Mouse (Mus musculus) heart, embryonic 13.5 days (tissue): Measurements from ENCODE around the gene Gpc2. TPM values are rescaled to one million over a fixed set of nuclear protein-coding genes. Genes with fewer than 3 reads are reported as not detected.

ENCODE experiments used
- ATAC-seq: fragments of 200-750 bp; cut with Nextera tagmentation; 2 replicates; pipeline ENCODE4 v1.8.0; 2017; ENCODE audit warnings: moderate TSS enrichment; ENCODE audit not compliant: insufficient number of reproducible peaks, low FRiP score, low TSS enrichment; ENCODE audit errors: extremely low read depth
- H3K27ac ChIP-seq: fragments of 300-500 bp; sonication (generic); replicated peaks from 2 replicates; pipeline ENCODE4 v1.5.1; 2015; ENCODE audit warnings: moderate library complexity, mild to moderate bottlenecking, inconsistent platforms
- H3K27me3 ChIP-seq: fragments of 300-500 bp; sonication (generic); replicated peaks from 2 replicates; pipeline ENCODE4 v1.6.1; 2015; ENCODE audit warnings: mild to moderate bottlenecking, inconsistent platforms
- H3K36me3 ChIP-seq: fragments of 300-500 bp; sonication (generic); 2 replicates; pipeline ENCODE4 v1.6.1; 2015; ENCODE audit warnings: mild to moderate bottlenecking, inconsistent platforms
- H3K4me1 ChIP-seq: fragments of 300-500 bp; sonication (generic); 2 replicates; pipeline ENCODE4 v1.6.1; 2015; ENCODE audit warnings: inconsistent platforms
- H3K4me2 ChIP-seq: fragments of 300-500 bp; sonication (generic); 2 replicates; pipeline ENCODE4 v1.6.1; 2015; ENCODE audit warnings: inconsistent platforms, mild to moderate bottlenecking, moderate library complexity
- H3K4me3 ChIP-seq: fragments of 300-500 bp; sonication (generic); 2 replicates; pipeline ENCODE4 v1.5.1; 2015; ENCODE audit warnings: moderate library complexity, mild to moderate bottlenecking, inconsistent platforms
- H3K9ac ChIP-seq: fragments of 300-500 bp; sonication (generic); 2 replicates; pipeline ENCODE4 v1.6.1; 2015; ENCODE audit warnings: inconsistent platforms, mild to moderate bottlenecking, moderate library complexity
- H3K9me3 ChIP-seq: fragments of 300-500 bp; sonication (generic); 2 replicates; pipeline ENCODE4 v1.6.1; 2016; ENCODE audit warnings: inconsistent platforms
- WGBS: fragments of 180-500 bp; shearing (Covaris S2); methylation state at CpG from one replicate; pipeline ENCODE4 v1.1.7; 2015; ENCODE audit warnings: mixed read lengths; 5-methylcytosine and 5-hydroxymethylcytosine counted together
- polyA plus RNA-seq: library from polyadenylated mRNA; unstranded; fragments of >200 nt; fragmentation: Nextera tagmentation; extraction: Ambion mirVana; gene quantifications from 2 replicates; pipeline ENCODE4 v1.2.1, GENCODE M21; 2015

Gene Gpc2
- polyA plus RNA-seq, 1 experiment from 2014 or later: 9.3 TPM

DNA sequence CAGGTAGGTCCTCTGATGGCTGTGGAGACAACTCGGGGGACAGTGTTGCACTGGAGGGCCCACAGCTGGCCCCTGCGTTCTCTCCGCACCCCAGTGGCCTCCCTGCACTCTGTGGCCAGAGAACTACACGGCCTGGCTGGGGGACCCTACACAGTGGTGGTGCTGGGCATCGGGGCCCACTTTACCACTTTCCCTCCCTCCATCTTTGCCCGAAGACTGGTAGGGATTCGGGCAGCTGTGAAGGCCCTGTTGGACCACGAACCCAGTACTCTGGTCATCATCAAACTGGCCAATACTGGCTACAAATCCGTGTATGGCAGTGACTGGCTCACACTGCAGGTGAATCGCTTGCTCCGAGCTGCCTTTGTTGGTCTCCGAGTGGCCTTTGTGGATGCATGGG, 28.7 kb downstream of the Gpc2 start:
- H3K9ac ChIP-seq: no peak overlapping the region
- H3K27ac ChIP-seq: no peak overlapping the region
- H3K4me3 ChIP-seq: no peak overlapping the region
- no peaks in the 10 kb centered on the region for H3K36me3 ChIP-seq
- no peak for ATAC-seq
- 78% methylated on average over 12 of the region's 12 CpGs for WGBS
- no peak overlapping the region for H3K4me2 ChIP-seq
- H3K4me1 ChIP-seq: peaks cover 8% of the 10 kb centered on the region
- no peaks in the 10 kb centered on the region for H3K9me3 ChIP-seq
- no peaks in the 10 kb centered on the region for H3K27me3 ChIP-seq

DNA sequence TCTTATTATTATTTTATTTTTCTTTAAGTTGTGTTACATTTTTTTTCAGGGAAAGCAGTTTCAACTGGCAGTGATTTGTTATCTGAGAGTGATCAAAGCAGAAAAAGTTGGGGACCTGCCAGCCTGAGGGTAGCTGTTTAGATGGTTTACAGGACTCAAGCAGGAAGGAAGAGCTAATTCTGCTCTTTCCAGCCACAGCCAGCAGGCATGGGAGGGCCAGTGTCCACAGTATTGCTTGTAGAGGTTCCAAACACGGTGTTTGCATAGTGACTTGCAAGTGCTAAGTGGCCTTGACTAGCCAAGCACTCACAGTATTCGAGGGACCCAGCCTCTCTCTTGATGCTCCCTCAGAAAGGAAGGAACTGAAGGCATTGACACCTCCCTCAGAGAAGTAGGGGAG, 38.3 kb downstream of the Gpc2 start:
- Histone ChIP-seq H3K4me1 (no peaks in the 10 kb centered on the region), H3K9ac (no peak overlapping the region), H3K9me3 (no peaks in the 10 kb centered on the region; the same call in 1 of the 2 replicates), H3K4me3 (no peak overlapping the region), H3K27ac (no peak overlapping the region), H3K4me2 (no peak overlapping the region), H3K36me3 (no peaks in the 10 kb centered on the region), H3K27me3 (no peaks in the 10 kb centered on the region)
- WGBS: 30% methylated on average over 2 of the region's 2 CpGs
- ATAC-seq: no peak

DNA sequence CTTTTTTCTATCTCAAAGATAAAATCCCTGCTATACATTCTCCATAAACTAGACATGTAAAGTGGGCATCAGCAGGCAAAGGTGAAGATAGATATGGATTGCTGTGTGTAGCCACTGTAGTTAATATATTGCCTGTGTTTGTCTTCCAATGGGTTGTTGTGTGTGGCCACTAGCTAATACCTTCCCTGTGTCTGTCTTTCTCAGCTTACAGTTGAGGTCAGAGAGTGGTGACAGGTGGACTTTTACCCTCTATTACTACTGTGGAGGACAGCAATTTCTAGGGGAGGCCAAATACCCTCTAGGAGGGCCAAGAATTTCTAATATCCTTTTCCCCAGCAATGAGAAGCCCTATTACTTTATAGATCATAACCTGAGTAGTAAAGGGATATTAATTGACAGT, 45.6 kb downstream of the Gpc2 start:
- no peak overlapping the region for H3K4me2 ChIP-seq
- H3K9ac ChIP-seq: no peak overlapping the region
- H3K9me3 ChIP-seq: no peaks in the 10 kb centered on the region
- H3K36me3 ChIP-seq: no peaks in the 10 kb centered on the region
- no peak overlapping the region for H3K4me3 ChIP-seq
- ATAC-seq: no peak
- no peaks in the 10 kb centered on the region for H3K27me3 ChIP-seq
- no peaks in the 10 kb centered on the region for H3K4me1 ChIP-seq
- H3K27ac ChIP-seq: no peak overlapping the region

DNA sequence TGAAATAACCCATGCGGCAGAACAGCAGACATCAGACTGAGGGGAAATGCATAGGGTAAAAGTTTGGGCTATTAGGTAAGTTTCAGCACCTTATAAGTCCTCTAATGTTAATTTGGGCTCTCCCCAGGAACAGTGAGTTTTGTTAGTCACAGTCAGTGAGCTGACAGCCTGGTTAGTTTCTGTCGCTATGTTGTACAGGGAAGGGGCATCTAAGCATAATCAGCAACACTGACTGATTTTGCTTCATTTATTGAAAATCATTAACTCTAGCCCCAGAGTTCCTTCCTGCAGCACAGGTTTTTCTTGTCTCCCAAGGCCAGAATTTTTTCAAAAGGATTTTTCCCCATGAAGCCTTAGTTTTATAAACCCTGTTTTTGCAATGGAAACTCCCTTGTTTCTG, 46.0 kb downstream of the Gpc2 start:
- ATAC-seq: no peak
- no peaks in the 10 kb centered on the region for H3K4me1 ChIP-seq
- H3K9ac ChIP-seq: no peak overlapping the region
- no peaks in the 10 kb centered on the region for H3K9me3 ChIP-seq
- WGBS: 74% methylated on average over 2 of the region's 2 CpGs
- H3K4me3 ChIP-seq: no peak overlapping the region
- H3K4me2 ChIP-seq: no peak overlapping the region
- H3K27me3 ChIP-seq: no peaks in the 10 kb centered on the region
- no peaks in the 10 kb centered on the region for H3K36me3 ChIP-seq
- no peak overlapping the region for H3K27ac ChIP-seq

GRCm38 (mm10) chr5:138229511-138229910, 50.3 kb downstream of the Gpc2 start:
- H3K9ac ChIP-seq: no peak overlapping the region
- H3K36me3 ChIP-seq: no peaks in the 10 kb centered on the region
- 79% methylated on average over 3 of the region's 3 CpGs for WGBS
- H3K4me2 ChIP-seq: no peak overlapping the region
- ATAC-seq: no peak
- H3K9me3 ChIP-seq: no peaks in the 10 kb centered on the region
- no peak overlapping the region for H3K27ac ChIP-seq
- H3K4me3 ChIP-seq: no peak overlapping the region
- H3K27me3 ChIP-seq: no peaks in the 10 kb centered on the region
- no peaks in the 10 kb centered on the region for H3K4me1 ChIP-seq

GRCm38 (mm10) chr5:138228026-138228425, 51.8 kb downstream of the Gpc2 start:
- Histone ChIP-seq H3K4me3 (no peak overlapping the region), H3K9ac (no peak overlapping the region), H3K27ac (no peak overlapping the region), H3K4me2 (no peak overlapping the region), H3K36me3 (no peaks in the 10 kb centered on the region), H3K27me3 (no peaks in the 10 kb centered on the region), H3K4me1 (no peaks in the 10 kb centered on the region), H3K9me3 (no peaks in the 10 kb centered on the region)
- 58% methylated on average over 3 of the region's 3 CpGs for WGBS
- no peak for ATAC-seq

- no peaks in the 10 kb centered on the region for H3K36me3 ChIP-seq
- no peak overlapping the region for H3K9ac ChIP-seq
- 52% methylated on average over 2 of the region's 2 CpGs for WGBS
- H3K4me2 ChIP-seq: no peak overlapping the region
- no peaks in the 10 kb centered on the region for H3K9me3 ChIP-seq
- ATAC-seq: no peak
- no peak overlapping the region for H3K27ac ChIP-seq
- H3K27me3 ChIP-seq: no peaks in the 10 kb centered on the region
- H3K4me3 ChIP-seq: no peak overlapping the region
- H3K4me1 ChIP-seq: no peaks in the 10 kb centered on the region
Measured at GRCm38 (mm10) chr5:138227367-138227766, 52.4 kb downstream of the Gpc2 start.

DNA sequence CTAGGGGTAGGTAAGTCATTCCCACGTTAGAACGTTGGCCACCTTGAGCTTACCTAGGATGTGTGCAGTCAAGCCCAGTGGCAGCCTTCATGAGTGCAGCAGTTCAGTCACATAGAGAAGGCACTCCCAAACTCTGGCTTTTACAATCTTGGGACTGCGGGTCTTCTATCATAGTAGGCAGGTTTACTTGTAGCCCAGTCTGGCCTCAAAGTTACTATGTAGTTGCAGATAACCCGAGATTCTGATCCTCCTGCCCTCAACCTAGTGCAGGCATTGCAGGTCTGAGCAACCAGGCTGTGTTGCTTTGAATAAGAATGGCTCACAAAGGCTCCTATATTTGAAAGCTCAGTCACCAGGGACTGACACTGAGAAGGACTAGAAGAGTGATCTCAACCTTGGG, 53.3 kb downstream of the Gpc2 start:
- Histone ChIP-seq H3K36me3 (no peaks in the 10 kb centered on the region), H3K4me3 (no peak overlapping the region), H3K9me3 (no peaks in the 10 kb centered on the region), H3K9ac (no peak overlapping the region), H3K4me1 (no peaks in the 10 kb centered on the region), H3K4me2 (no peak overlapping the region), H3K27ac (no peak overlapping the region), H3K27me3 (no peaks in the 10 kb centered on the region)
- no peak for ATAC-seq
- whole genome bisulfite sequencing: 79% methylated on average over 4 of the region's 4 CpGs

- Histone ChIP-seq H3K9ac (no peak within 1 kb of the TSS), H3K4me1 (no peaks in the 10 kb centered on the region), H3K27me3 (no peaks in the 10 kb centered on the region), H3K4me3 (no peak within 1 kb of the TSS), H3K27ac (no peak within 1 kb of the TSS), H3K9me3 (no peaks in the 10 kb centered on the region), H3K4me2 (no peak within 1 kb of the TSS), H3K36me3 (no peaks in the 10 kb centered on the region)
- 50% methylated on average over 2 of the region's 2 CpGs for WGBS
- no peak for ATAC-seq
Measured at GRCm38 (mm10) chr5:138225700-138226099, 54.1 kb downstream of the Gpc2 start, which contains the start of gene Nxpe5. Gene Nxpe5 (plus strand): TSS chr5:138225898.

Other genes with a start within 250 kb of the Gpc2 start
- not detected in 2 replicates for gene Smok3c, start 226.8 kb downstream of the Gpc2 start, polyA plus RNA-seq
- gene Zkscan1, start 194.9 kb downstream of the Gpc2 start, polyA plus RNA-seq: 8.6 and 8.7 TPM in 2 replicates
- gene Zscan21, start 163.1 kb downstream of the Gpc2 start, polyA plus RNA-seq: 39.1 and 39.4 TPM in 2 replicates
- gene Zfp113, start 124.3 kb downstream of the Gpc2 start, polyA plus RNA-seq: 11.5 and 12.2 TPM in 2 replicates
- 269 and 309 TPM in 2 replicates for gene Cops6, start 118.9 kb downstream of the Gpc2 start, polyA plus RNA-seq
- gene Ap4m1, start 108.0 kb downstream of the Gpc2 start, polyA plus RNA-seq: 12.9 and 13.7 TPM in 2 replicates
- 123 TPM in 2 replicates for gene Mcm7, start 107.6 kb downstream of the Gpc2 start, polyA plus RNA-seq
- gene Taf6, start 92.6 kb downstream of the Gpc2 start, polyA plus RNA-seq: 62.8 and 69.7 TPM in 2 replicates
- gene Cnpy4, start 92.5 kb downstream of the Gpc2 start, polyA plus RNA-seq: 26.1 and 27.1 TPM in 2 replicates
- gene Mblac1, start 85.7 kb downstream of the Gpc2 start, polyA plus RNA-seq: 5.8 and 5.9 TPM in 2 replicates
- not detected in 2 replicates for gene Nxpe5, start 54.1 kb downstream of the Gpc2 start, polyA plus RNA-seq
- 77.9 and 86.8 TPM in 2 replicates for gene Lamtor4, start 24.5 kb downstream of the Gpc2 start, polyA plus RNA-seq
- 2.9 and 3.0 TPM in 2 replicates for gene BC037034, start 16.0 kb downstream of the Gpc2 start, polyA plus RNA-seq
- 0.64 and 1.0 TPM in 2 replicates for gene Gal3st4, start 7.2 kb downstream of the Gpc2 start, polyA plus RNA-seq
- 0.04 and 0.06 TPM in 2 replicates for gene Gm43720, start within 50 bp of the Gpc2 start, polyA plus RNA-seq
- gene Stag3, start 235 bp upstream of the Gpc2 start, polyA plus RNA-seq: 1.6 and 2.5 TPM in 2 replicates
- gene Pvrig, start 62.0 kb upstream of the Gpc2 start, polyA plus RNA-seq: not detected in 2 replicates
- gene Zfp157, start 161.5 kb upstream of the Gpc2 start, polyA plus RNA-seq: 19.1 and 19.9 TPM in 2 replicates